Mouse (Mus musculus) liver, adult 2 months (tissue): ENCODE results near the gene Fam204a. TPM values are rescaled to one million over a fixed set of nuclear protein-coding genes. Genes with fewer than 3 reads are reported as not detected.

ENCODE experiments used
- DNase-seq: peaks from one replicate; pipeline ENCODE4 v3.0.0-alpha.2; 2011; ENCODE audit warnings: low read depth, low spot score; ENCODE audit errors: extremely low read depth
- H3K27ac ChIP-seq: fragments of 200-500 bp; replicated peaks from 2 replicates; pipeline ENCODE4 v1.5.1; 2012; ENCODE audit warnings: low read depth, mild to moderate bottlenecking, control low read depth, inconsistent platforms, low read length; ENCODE audit not compliant: insufficient read depth
- H3K27me3 ChIP-seq: fragments of 200-500 bp; 2 replicates; pipeline ENCODE4 v1.6.1; 2012; ENCODE audit warnings: mild to moderate bottlenecking, moderate library complexity, low read length, inconsistent platforms; ENCODE audit not compliant: control insufficient read depth, insufficient read depth
- H3K36me3 ChIP-seq: fragments of 200-500 bp; 2 replicates; pipeline ENCODE4 v1.6.1; 2012; ENCODE audit warnings: low read length, inconsistent platforms; ENCODE audit not compliant: control insufficient read depth, insufficient read depth
- H3K4me1 ChIP-seq: fragments of 200-500 bp; 2 replicates; pipeline ENCODE4 v1.6.1; 2011; ENCODE audit warnings: low read length; ENCODE audit not compliant: control insufficient read depth, insufficient read depth
- H3K4me3 ChIP-seq: fragments of 200-500 bp; 2 replicates; pipeline ENCODE4 v1.5.1; 2011; ENCODE audit warnings: low read depth, mild to moderate bottlenecking, control low read depth, low read length, moderate library complexity; ENCODE audit not compliant: insufficient read depth
- H3K79me2 ChIP-seq: fragments of 200-500 bp; 2 replicates; pipeline ENCODE4 v1.6.1; 2012; ENCODE audit warnings: inconsistent platforms, mild to moderate bottlenecking, low read length, moderate library complexity; ENCODE audit not compliant: control insufficient read depth, insufficient read depth
- H3K9ac ChIP-seq: fragments of 200-500 bp; 2 replicates; pipeline ENCODE4 v1.6.1; 2012; ENCODE audit warnings: low read depth, mild to moderate bottlenecking, control low read depth, inconsistent platforms, low read length
- CTCF ChIP-seq: fragments of 200-500 bp; IDR thresholded peaks from 2 replicates; pipeline ENCODE4 v1.5.1; 2011; ENCODE audit warnings: low read depth, low read length, control low read depth
- POLR2A ChIP-seq: fragments of 200-500 bp; IDR thresholded peaks from 2 replicates; pipeline ENCODE4 v1.6.1; 2011; ENCODE audit warnings: low read length, control low read depth; ENCODE audit not compliant: insufficient read depth; ENCODE audit errors: extremely low read depth
- WGBS: fragments of 180-500 bp; shearing (Covaris S2); methylation state at CpG from one replicate; pipeline ENCODE4 v1.1.7; 2018; 5-methylcytosine and 5-hydroxymethylcytosine counted together
- polyA plus RNA-seq: library from polyadenylated mRNA; depleted of rRNA; stranded (reverse); fragments of >200 nt; gene quantifications from 2 replicates; pipeline ENCODE4 v1.2.3, GENCODE M21; 2012
- total RNA-seq: library from RNA; depleted of rRNA; stranded (reverse); fragments of >200 nt; gene quantifications from 2 replicates; pipeline ENCODE4 v1.2.3, GENCODE M21; 2014

The Fam204a gene
- total and polyA plus RNA-seq, 2 experiments, result 1.8 to 13.4 TPM

DNA sequence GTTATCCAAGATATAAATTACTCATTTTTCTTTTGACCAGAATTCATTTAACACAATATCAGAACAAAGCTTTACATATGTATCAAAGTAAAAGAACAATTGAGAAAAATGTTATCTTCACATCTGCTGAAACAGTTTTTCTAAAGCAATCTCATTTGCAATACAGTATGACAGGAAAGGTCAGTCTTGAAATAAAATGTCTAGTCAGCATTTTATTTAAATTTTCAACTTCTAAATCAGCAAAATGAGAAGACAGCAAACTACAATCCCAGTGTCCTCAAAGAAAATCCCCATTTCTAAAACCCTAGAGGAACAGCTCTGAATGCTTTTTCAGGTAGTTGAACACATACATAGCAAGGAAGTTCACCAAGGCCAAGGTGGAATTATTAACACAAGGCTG is 18.3 kb downstream of the Fam204a start:
- TF ChIP-seq CTCF (no peak), POLR2A (no peak)

GRCm38 (mm10) chr19:60204176-60204575 is 22.3 kb downstream of the Fam204a start:
- DNase-seq, result no peak
- Histone ChIP-seq H3K27me3 (no peaks in the 10 kb centered on the region), H3K36me3 (peaks cover 20% of the 10 kb centered on the region), H3K9ac (no peak overlapping the region), H3K79me2 (no peaks in the 10 kb centered on the region), H3K4me3 (no peak overlapping the region), H3K27ac (no peak overlapping the region), H3K4me1 (no peaks in the 10 kb centered on the region)
- TF ChIP-seq POLR2A, result no peak
- 91% methylated on average over 7 of the region's 7 CpGs for WGBS

More for the DNA sequence above, 18.3 kb downstream of the Fam204a start:
- Histone ChIP-seq H3K9ac (no peak overlapping the region), H3K36me3 (peaks cover 30% of the 10 kb centered on the region), H3K79me2 (no peaks in the 10 kb centered on the region), H3K4me3 (no peak overlapping the region), H3K27ac (no peak overlapping the region), H3K27me3 (no peaks in the 10 kb centered on the region), H3K4me1 (no peaks in the 10 kb centered on the region)
- no peak for DNase-seq

GRCm38 (mm10) chr19:60200294-60200693 is 26.2 kb downstream of the Fam204a start:
- no peak for DNase-seq

GRCm38 (mm10) chr19:60199152-60199551 is 27.3 kb downstream of the Fam204a start:
- Histone ChIP-seq H3K4me1 (no peaks in the 10 kb centered on the region), H3K4me3 (no peak overlapping the region), H3K36me3 (peaks cover 13% of the 10 kb centered on the region), H3K9ac (no peak overlapping the region), H3K27ac (no peak overlapping the region), H3K27me3 (no peaks in the 10 kb centered on the region), H3K79me2 (no peaks in the 10 kb centered on the region)
- no peak for DNase-seq
- TF ChIP-seq CTCF, result no peak
- no peak for TF ChIP-seq POLR2A

More at GRCm38 (mm10) chr19:60200294-60200693, 26.2 kb downstream of the Fam204a start:
- no peak overlapping the region for H3K4me3 ChIP-seq
- no peaks in the 10 kb centered on the region for H3K27me3 ChIP-seq
- H3K79me2 ChIP-seq, result no peaks in the 10 kb centered on the region
- peaks cover 13% of the 10 kb centered on the region for H3K36me3 ChIP-seq
- H3K4me1 ChIP-seq, result no peaks in the 10 kb centered on the region
- no peak overlapping the region for H3K27ac ChIP-seq
- 82% methylated on average over 2 of the region's 2 CpGs for WGBS
- no peak for TF ChIP-seq CTCF
- no peak for TF ChIP-seq POLR2A
- no peak overlapping the region for H3K9ac ChIP-seq

DNA sequence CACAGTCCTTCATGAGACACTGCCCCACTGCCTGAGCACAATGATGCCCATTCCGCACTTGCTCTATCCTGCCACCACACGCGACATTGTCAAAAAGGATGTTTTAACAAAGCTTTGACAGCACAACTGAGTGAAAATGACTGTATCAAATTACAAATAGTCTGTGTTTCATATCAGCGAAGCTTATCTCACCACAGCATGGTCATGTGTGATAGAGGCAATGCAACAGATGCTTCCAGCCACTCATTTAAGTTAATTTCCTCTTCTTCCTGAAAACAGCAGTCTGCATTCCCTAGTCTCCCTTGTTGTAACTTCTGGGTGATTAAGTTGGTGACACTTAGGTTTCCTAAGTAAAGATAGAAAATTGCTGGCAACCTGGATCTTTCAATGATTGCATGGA is 33.7 kb downstream of the Fam204a start:
- WGBS, result 89% methylated on average over 4 of the region's 4 CpGs
- Histone ChIP-seq H3K36me3 (peaks cover 12% of the 10 kb centered on the region), H3K79me2 (no peaks in the 10 kb centered on the region), H3K4me3 (no peak overlapping the region), H3K4me1 (no peaks in the 10 kb centered on the region), H3K27me3 (no peaks in the 10 kb centered on the region), H3K9ac (no peak overlapping the region), H3K27ac (no peak overlapping the region)
- no peak for TF ChIP-seq POLR2A
- no peak for TF ChIP-seq CTCF
- no peak for DNase-seq

DNA sequence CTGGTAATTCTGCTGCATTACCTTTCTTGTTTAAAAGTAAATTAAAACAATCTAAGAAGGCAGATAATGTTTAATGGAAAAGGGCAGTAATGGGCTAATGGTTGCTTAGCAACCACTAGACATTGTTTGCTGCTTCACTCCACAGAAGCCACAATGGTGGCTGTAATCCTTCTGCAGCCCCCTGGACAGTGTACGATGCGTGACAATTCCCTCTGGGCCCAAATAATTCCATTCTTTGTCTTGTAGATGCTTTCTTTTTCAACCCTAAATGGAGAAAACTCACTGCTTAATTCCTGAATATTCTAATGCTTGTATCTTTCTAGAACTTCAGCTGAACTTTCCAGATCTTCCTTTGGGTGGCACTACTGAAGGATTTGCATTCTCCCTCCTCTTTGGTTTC is 37.3 kb downstream of the Fam204a start:
- 93% methylated on average over 2 of the region's 2 CpGs for WGBS
- H3K4me3 ChIP-seq, result no peak overlapping the region
- no peak overlapping the region for H3K9ac ChIP-seq
- H3K79me2 ChIP-seq, result no peaks in the 10 kb centered on the region
- DNase-seq, result no peak
- no peak for TF ChIP-seq POLR2A
- TF ChIP-seq CTCF, result no peak
- H3K36me3 ChIP-seq, result peaks cover 6% of the 10 kb centered on the region
- H3K4me1 ChIP-seq, result no peaks in the 10 kb centered on the region
- H3K27ac ChIP-seq, result no peak overlapping the region
- H3K27me3 ChIP-seq, result no peaks in the 10 kb centered on the region
